Mouse (Mus musculus) erythroblast, embryonic 14.5 days (primary cell): ENCODE results near the gene Smarcc1.

Experiments used
- GATA1 ChIP-seq: IDR thresholded peaks from 2 replicates; pipeline ENCODE4 v1.6.1; 2012; ENCODE audit warnings: low read length, inconsistent platforms, mixed read lengths
- TAL1 ChIP-seq: IDR thresholded peaks from 3 replicates; pipeline ENCODE4 v1.6.1; 2012; ENCODE audit warnings: low read length, inconsistent platforms, mixed read lengths

- no peak for TF ChIP-seq GATA1
- no peak for TF ChIP-seq TAL1
Measured at GRCm38 (mm10) chr9:110130896-110131524, 13.5 kb downstream of the Smarcc1 start.
